Mouse (Mus musculus) erythroblast, embryonic 14.5 days (primary cell): Measurements from ENCODE around the gene Ehhadh.

Experiments used
- GATA1 ChIP-seq: IDR thresholded peaks from 2 replicates; pipeline ENCODE4 v1.6.1; 2012; ENCODE audit warnings: low read length, inconsistent platforms, mixed read lengths
- TAL1 ChIP-seq: IDR thresholded peaks from 3 replicates; pipeline ENCODE4 v1.6.1; 2012; ENCODE audit warnings: low read length, inconsistent platforms, mixed read lengths

GRCm38 (mm10) chr16:21788581-21788980 lies 974 bp upstream of the Ehhadh start:
- TF ChIP-seq GATA1 (no peak), TAL1 (no peak)
